Mouse (Mus musculus) hindbrain, embryonic 16.5 days (tissue): ENCODE measurements at regions not wholly inside any gene's neighbourhood (a gene's known extent, or its start where the extent isn't known, plus 50 kb on each side); places are given as distances from the start of the nearest gene placed in this dataset.
"Not testable (repeated sequence)": the region's sequence is repeated elsewhere in the genome, so short reads cannot be mapped to it uniquely, and the experiment has no call there.

Experiments used
- ATAC-seq: fragments of 200-750 bp; cut with Nextera tagmentation; 2 replicates; pipeline ENCODE4 v1.8.0; 2017; ENCODE audit warnings: moderate TSS enrichment, moderate library complexity
- H3K27ac ChIP-seq: fragments of 300-500 bp; sonication (generic); 2 replicates; pipeline ENCODE4 v1.5.1; 2014; ENCODE audit warnings: low read depth, mild to moderate bottlenecking, control low read depth, low read length, moderate library complexity
- H3K27me3 ChIP-seq: fragments of 300-500 bp; sonication (generic); replicated peaks from 2 replicates; pipeline ENCODE4 v1.6.1; 2014; ENCODE audit warnings: low read length; ENCODE audit not compliant: control insufficient read depth, insufficient read depth
- H3K36me3 ChIP-seq: fragments of 300-500 bp; sonication (generic); 2 replicates; pipeline ENCODE4 v1.6.1; 2014; ENCODE audit warnings: mild to moderate bottlenecking, low read length, moderate library complexity, mixed read lengths; ENCODE audit not compliant: control insufficient read depth, insufficient read depth
- H3K4me1 ChIP-seq: fragments of 300-500 bp; sonication (generic); 2 replicates; pipeline ENCODE4 v1.6.1; 2014; ENCODE audit warnings: low read depth, low read length; ENCODE audit not compliant: control insufficient read depth, insufficient read depth
- H3K4me2 ChIP-seq: fragments of 300-500 bp; sonication (generic); 2 replicates; pipeline ENCODE4 v1.6.1; 2014; ENCODE audit warnings: mild to moderate bottlenecking, low read length, control low read depth, moderate library complexity
- H3K4me3 ChIP-seq: fragments of 300-500 bp; sonication (generic); 2 replicates; pipeline ENCODE4 v1.5.1; 2014; ENCODE audit warnings: mild to moderate bottlenecking, low read length, control low read depth, moderate library complexity
- H3K9ac ChIP-seq: fragments of 300-500 bp; sonication (generic); 2 replicates; pipeline ENCODE4 v1.6.1; 2014; ENCODE audit warnings: low read depth, mild to moderate bottlenecking, control low read depth, low read length, moderate library complexity
- H3K9me3 ChIP-seq: fragments of 300-500 bp; sonication (generic); 2 replicates; pipeline ENCODE4 v1.6.1; 2014; ENCODE audit warnings: mild to moderate bottlenecking, low read length, moderate library complexity; ENCODE audit not compliant: control insufficient read depth
- WGBS: fragments of 180-500 bp; shearing (Covaris S2); extraction: QIAGEN DNeasy Blood & Tissue Kit; methylation state at CpG from one replicate; pipeline ENCODE4 v1.1.7; 2014; 5-methylcytosine and 5-hydroxymethylcytosine counted together

GRCm38 (mm10) chr14:86029401-86029800, 1111.6 kb downstream of the Diaph3 start:
- Histone ChIP-seq H3K9me3 (no peaks in the 10 kb centered on the region), H3K36me3 (no peaks in the 10 kb centered on the region), H3K4me3 (no peak overlapping the region), H3K27me3 (no peaks in the 10 kb centered on the region), H3K9ac (no peak overlapping the region), H3K27ac (no peak overlapping the region), H3K4me2 (no peak overlapping the region), H3K4me1 (no peaks in the 10 kb centered on the region)
- no peak for ATAC-seq

- 81% methylated on average over 2 of the region's 2 CpGs for WGBS
- not testable (repeated sequence) for H3K27me3 ChIP-seq, H3K4me2 ChIP-seq, H3K4me1 ChIP-seq, H3K4me3 ChIP-seq, ATAC-seq, H3K36me3 ChIP-seq, H3K9me3 ChIP-seq, H3K9ac ChIP-seq, H3K27ac ChIP-seq
Measured at GRCm38 (mm10) chr14:86017611-86018010, 1123.4 kb downstream of the Diaph3 start.
